Mouse (Mus musculus) left cerebral cortex, postnatal 4 days (tissue): ENCODE data around the gene Rimbp3. TPM values are rescaled to one million over a fixed set of nuclear protein-coding genes. Genes with fewer than 3 reads are reported as not detected.
"Not testable (repeated sequence)": the region's sequence is repeated elsewhere in the genome, so short reads cannot be mapped to it uniquely, and the experiment has no call there.

Experiments used
- DNase-seq: peaks from one replicate; pipeline ENCODE4 v3.0.0-alpha.2; 2022
- intact Hi-C: fragments of 180-260 bp; cut with DNase I; formaldehyde crosslinking; loops from one replicate; pipeline ENCODE4 v1.15.1; 2025
- total RNA-seq, 2 experiments: library from RNA; stranded (reverse); gene quantifications; 2 replicates each; pipeline ENCODE4 v1.2.3; 2021

Gene Rimbp3
- total RNA-seq, 2 experiments from 2014 or later: 2.8 to 3.2 TPM

DNA sequence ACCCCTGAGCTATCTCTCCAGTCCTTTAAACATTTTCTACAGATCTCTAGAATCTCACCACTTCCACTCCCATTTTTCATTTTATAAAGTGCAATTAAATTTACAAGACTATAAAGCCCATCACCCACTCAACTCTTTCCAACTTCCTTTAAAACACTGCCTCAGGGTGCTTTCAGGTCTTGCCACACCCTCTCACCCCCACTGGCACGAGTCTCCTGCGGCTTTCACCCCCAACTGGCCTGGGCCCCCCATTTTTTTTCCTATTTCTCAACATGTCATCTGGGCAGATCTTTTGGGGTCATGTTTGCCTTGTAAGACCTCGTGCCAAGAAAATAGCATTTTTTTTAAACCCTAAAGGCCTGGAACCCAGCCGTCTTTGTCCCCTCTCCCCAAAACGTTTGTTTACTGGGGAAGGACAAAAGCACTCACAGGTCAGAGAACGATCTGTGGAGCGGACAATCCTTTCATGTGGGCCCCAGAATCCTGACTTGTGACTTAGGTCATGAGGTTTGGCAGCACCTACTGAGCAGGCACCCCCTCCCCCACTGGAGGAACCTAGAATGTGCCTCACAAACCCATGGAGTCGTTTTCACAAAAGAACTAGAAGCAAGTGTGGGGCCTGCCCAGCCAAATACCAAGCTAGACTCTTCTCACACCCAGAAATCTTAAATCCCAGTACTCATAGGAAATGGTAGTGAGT is 8.7 kb downstream of the Rimbp3 start:
- DNase-seq: no peak
- intact Hi-C loops: no loop called here

DNA sequence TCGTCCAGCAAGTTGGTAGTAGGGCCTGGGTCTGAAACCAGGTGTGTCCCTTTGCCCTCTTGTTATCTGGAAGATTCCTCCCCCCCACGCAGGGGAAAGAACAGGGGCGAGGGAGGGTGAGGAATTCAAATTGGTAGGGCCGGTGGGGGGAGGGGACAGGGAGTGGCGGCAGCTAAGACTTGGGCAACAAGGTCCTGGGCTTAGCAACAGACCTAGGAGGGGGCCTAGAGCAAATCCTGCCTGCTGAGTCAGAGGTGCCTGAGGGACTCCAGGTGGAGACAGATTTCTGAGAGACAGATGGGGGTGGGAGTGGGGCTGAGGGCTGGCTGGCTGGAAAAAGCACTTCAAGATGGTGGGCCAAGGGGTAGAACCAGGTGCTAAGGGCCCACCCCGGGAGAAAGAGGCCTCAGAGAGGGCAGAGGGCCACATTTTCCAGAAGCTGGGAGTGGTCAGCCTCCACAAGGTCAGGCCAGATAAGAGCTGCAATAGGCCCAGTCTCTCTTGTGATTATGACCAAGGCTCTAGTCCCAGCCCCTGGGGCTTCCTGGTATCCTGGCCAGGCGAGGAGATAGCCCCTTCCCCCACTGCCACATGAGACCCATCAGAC is 11.8 kb downstream of the Rimbp3 start:
- intact Hi-C loops: no loop called here
- DNase-seq: no peak

DNA sequence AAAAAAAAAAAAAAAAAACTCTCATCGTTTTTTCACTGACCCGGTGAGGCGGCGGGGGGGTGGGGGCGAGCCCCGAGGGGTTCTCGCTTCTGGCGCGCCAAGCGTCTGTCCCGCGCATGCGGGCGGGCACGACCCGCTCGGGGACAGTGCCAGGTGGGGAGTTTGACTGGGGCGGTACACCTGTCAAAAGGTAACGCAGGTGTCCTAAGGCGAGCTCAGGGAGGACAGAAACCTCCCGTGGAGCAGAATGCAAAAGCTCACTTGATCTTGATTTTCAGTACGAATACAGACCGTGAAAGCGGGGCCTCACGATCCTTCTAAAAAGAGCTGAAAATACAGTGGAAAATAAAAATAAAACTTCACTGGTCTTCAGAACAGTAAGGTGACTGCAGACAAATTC is 13.8 kb downstream of the Rimbp3 start:
- DNase-seq: peak; percentile 95
- intact Hi-C loops: no loop called here

GRCm38 (mm10) chr16:17225584-17225983 is 17.2 kb downstream of the Rimbp3 start:
- intact Hi-C loops: no loop called here
- no peak for DNase-seq

- intact Hi-C loops: no loop called here
- DNase-seq: no peak
Measured at GRCm38 (mm10) chr16:17226496-17226895, 18.1 kb downstream of the Rimbp3 start.

- DNase-seq, intact Hi-C loops: not testable (repeated sequence)
Measured at GRCm38 (mm10) chr16:17231523-17231922, 23.1 kb downstream of the Rimbp3 start.

GRCm38 (mm10) chr16:17232794-17233701 is 24.6 kb downstream of the Rimbp3 start, which contains the start of gene Hic2:
TSS of gene Hic2 (plus strand) at chr16:17233572.
- intact Hi-C loops: no loop called here
- peak; percentile 97 for DNase-seq

DNA sequence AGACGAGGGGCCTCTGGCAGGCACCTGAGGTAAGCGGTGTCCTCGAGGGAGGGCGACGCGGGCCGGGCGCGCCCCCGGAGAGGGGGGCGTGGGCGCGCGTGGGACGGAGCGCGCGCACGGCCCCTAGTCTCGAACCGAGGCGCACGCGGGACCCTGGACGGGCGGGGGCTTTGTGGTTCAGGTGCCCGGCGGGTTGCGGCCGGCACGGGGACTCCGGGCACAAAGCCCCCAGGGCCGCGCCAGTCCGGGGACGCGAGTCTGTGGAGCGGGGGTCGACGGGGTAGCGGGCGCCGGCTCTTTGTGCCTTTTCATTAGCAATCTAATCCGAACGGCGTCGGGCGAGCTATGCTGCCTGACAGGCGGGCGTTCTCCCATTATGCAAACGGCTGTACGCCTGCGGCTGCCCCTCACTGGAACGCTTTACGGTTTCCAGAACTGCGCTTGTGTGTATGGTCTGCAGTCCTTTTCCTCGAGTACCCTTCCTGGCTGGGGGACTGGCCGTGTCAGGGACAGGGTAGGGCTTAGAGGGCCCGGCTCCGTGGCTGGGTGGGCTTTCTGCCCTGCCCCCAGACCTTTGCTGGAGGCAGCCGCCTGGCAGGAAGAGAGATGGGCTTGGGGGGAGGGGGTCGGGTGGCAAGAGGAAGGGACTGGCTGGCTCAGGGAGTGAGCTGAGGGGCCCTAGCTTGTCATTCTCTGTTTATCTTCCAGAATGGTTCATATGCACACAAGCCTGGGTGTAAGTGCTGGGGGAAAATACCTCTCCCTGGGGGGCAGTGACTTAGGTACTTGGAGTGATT is 25.5 kb downstream of the Rimbp3 start:
- intact Hi-C loops: no loop called here
- peak; percentile 60 for DNase-seq

DNA sequence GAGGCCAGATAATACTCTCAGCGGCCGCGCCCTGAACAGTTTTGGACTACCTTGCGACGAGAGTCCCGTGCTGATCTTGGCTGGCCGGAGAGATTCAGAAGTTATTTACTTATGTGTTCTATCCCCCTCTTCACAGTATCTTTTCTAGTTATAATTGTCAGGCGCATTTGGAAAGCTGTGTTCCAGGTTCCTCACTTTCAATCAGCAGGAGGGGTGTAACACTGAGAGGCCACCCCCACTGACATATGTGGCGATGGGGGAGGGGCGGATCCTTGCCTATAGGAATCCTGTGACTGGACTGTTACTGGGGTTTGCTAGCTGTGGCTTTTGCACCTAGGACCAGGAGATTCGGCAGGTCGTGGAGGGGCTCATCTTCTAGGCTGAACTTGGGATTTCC is 26.1 kb downstream of the Rimbp3 start:
- DNase-seq: peak; percentile 58
- intact Hi-C loops: no loop called here

- DNase-seq: no peak
- intact Hi-C loops: no loop called here
Measured at GRCm38 (mm10) chr16:17234916-17235665, 26.7 kb downstream of the Rimbp3 start.

- intact Hi-C loops: no loop called here
- no peak for DNase-seq
Measured at GRCm38 (mm10) chr16:17237634-17238033, 29.2 kb downstream of the Rimbp3 start.

DNA sequence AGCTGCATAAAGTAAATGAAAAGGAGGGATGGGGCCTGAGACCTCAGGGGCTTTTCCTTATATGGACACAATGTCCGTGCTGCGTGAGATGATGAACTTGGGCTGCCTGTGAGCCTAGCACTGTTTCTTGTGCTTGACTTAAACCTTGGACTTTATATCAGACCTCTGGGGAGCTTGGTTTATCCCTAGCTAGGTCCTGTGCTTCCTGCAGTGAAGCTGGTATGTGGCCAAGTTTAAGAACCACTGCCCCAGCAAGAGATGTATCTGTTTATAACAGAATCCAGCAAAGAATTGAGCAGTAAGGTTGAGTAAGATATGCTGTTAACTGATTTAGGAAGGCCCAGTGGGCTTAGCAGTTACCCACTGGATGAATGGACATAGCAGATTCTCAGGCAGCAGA is 31.0 kb downstream of the Rimbp3 start:
- intact Hi-C loops: no loop called here
- DNase-seq: no peak

GRCm38 (mm10) chr16:17243731-17244130 is 35.3 kb downstream of the Rimbp3 start:
- intact Hi-C loops: no loop called here
- no peak for DNase-seq

GRCm38 (mm10) chr16:17244996-17245395 is 36.6 kb downstream of the Rimbp3 start:
- DNase-seq: no peak
- intact Hi-C loops: no loop called here

GRCm38 (mm10) chr16:17247727-17248126 is 39.3 kb downstream of the Rimbp3 start:
- DNase-seq: no peak
- intact Hi-C loops: no loop called here

- intact Hi-C loops: no loop called here
- DNase-seq: no peak
Measured at GRCm38 (mm10) chr16:17249135-17249534, 40.7 kb downstream of the Rimbp3 start.

DNA sequence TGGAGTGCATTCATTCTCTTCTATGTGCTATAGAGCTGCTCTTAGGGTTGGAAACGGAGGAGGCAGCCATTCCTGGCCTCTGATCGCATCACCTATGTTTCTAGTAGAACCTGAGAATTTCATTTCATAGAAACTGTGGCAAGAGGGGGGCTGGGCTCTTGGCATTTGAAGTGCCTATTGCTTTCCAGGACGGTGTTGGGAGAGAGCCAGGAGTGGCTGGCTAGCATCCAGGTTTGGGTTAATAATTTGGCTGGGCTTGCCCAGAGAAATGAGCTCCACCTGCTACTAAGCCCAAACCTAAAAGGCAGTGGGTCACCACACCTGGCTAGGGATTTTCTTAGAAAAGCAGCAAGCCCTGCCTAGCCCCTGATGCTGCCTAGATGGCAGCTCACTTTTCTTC is 43.1 kb downstream of the Rimbp3 start:
- peak; percentile 90 for DNase-seq
- intact Hi-C loops: no loop called here

DNA sequence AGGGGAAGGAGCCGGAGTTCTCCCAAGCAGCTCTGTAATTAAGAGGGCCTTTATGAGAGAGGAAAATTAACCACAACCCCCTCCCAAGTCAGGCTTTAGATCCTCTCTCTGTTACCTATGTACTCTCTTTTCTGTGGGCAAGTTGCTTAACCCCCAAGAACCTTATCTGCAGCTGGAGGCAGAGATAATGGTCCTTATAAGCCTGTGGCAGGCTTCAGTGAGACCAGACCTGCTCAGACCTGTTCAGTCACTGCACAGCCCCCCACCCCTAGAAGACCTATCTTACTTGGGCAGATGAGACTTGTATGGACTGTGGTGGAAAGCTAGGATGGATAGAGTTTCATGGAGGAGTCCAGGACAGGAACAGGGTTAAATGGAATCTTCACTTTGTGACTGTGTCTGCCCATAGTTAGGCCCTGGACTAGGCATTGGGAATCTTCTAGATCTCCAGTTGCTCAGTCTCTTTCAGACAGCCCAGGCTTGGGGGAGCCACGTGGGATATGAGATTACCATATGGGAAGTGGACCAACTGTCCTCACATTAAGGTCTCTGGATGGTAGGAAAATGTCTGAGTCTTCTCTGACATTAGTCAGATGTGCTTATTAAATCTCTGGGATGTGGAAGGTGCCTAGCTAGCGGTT is 43.8 kb downstream of the Rimbp3 start:
- intact Hi-C loops: no loop called here
- DNase-seq: no peak

DNA sequence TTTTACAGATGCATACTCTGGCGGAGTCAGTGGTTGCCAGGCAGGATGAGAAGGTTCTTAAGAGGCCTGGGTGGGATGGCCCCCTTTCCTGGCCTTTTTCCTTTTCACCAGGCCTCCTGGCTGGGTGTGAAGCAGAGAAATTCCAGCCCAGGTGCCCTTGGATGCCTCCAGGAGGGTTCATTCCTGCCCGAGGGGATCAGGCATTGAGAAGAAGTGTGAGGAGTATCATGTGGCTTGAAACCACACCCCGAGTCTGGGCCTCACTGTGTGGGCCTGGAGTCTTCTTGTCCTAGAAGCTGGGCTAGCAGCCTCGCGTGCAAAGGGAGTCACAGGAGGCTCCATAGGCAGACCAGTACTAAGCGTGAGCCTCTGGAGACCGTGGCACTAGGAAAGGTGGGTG is 44.4 kb downstream of the Rimbp3 start:
- intact Hi-C loops: no loop called here
- no peak for DNase-seq
